Mouse (Mus musculus) T-helper 1 cell (primary cell): Measurements from ENCODE around the gene Spindoc.
"Not testable (repeated sequence)": the region's sequence is repeated elsewhere in the genome, so short reads cannot be mapped to it uniquely, and the experiment has no call there.

Source experiments
- in situ Hi-C: fragments of 300-600 bp; cut with MboI, MseI; formaldehyde crosslinking; loops from one replicate; pipeline ENCODE4 v1.15.1; 2025; ENCODE audit warnings: high pct_unique_total_duplicates

Spindoc gene

DNA sequence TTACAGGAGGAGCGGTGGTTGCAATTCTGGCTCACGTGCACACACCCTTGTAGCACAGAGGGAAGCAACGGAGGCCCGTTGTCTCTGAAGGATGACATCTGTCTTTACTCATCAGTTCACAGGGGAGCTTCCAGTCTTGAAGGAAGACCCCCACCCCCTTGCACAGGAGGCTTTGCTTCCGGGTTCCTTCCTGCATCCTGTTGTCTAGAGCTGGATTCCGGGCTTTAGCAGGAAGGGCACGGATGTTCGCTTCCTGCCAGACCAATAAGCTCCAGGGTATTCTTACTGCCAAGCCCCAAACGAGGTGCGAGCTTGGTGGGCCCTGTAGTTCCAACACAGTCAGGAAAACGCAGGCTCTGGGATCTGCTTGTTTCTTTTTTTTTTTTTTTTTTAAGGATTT is 17.8 kb upstream of the Spindoc start:
- in situ Hi-C loops = no loop called here

DNA sequence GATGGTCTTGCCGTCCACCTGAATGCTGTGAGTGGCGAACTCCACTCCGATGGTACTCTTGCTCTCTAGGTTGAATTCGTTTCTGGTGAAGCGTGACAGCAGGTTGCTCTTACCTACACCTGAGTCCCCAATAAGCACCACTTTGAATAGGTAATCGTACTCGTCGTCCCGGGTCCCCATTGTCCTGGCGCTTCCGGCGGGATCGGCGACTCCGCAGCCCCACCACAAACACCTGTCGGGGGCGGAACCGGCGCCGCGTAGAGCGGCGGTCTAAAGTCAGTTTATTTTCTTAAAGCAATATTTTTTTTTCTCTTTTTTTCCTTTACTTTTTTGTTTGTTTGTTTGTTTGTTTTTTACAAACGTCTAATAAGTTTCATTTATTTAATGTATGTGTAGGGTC is 16.1 kb upstream of the Spindoc start:
- in situ Hi-C loops = not testable (repeated sequence)

DNA sequence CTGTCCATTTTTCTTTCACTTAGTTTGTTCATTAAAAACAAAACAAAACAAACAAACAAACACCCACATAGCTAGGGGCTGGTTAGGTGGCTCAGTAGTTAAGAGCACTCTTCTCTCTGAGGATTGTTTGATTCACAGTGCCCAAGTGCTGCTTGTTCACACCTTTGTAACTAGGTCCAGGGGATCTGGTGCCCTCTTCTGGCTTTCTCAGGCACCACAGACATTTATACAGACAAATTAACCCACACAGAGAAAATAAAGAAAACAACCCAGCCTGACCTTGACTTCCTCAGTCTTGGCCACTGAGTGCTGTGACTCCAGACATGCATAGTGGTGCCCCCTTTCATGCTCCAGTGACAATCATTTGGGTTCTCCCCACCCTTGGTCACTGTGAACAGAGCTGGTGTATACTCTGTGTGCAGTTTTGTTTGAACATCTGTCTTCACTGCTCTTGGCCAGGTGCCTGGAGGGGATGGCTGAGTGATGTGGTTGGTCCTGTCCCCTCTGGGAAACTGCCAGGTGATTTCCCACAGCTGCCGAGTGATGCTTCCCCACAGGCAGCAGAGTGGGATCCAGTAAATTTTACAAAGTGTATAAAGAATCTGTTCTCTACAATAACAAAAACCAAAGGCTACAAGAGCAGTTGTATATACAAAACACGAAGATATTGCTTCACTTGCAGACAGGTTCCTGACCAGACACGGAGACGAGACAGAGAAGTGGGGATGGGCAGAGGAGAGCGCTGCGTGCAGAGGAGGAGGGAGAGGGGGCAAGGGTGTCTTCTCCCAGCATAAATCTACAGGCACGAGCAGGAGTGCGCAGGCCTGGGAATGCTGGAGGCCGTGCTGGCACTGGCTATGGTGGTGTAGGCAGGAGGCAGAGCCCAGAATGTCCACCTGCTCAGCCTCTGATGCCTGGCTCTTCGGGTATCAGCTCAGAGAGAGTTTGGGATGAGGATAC is 14.4 kb upstream of the Spindoc start:
- in situ Hi-C loops = not testable (repeated sequence)

GRCm38 (mm10) chr19:7388488-7388887 is 5.7 kb upstream of the Spindoc start:
- in situ Hi-C loops = no loop called here

- in situ Hi-C loops = no loop called here
Measured at GRCm38 (mm10) chr19:7386042-7386441, 3.2 kb upstream of the Spindoc start.

DNA sequence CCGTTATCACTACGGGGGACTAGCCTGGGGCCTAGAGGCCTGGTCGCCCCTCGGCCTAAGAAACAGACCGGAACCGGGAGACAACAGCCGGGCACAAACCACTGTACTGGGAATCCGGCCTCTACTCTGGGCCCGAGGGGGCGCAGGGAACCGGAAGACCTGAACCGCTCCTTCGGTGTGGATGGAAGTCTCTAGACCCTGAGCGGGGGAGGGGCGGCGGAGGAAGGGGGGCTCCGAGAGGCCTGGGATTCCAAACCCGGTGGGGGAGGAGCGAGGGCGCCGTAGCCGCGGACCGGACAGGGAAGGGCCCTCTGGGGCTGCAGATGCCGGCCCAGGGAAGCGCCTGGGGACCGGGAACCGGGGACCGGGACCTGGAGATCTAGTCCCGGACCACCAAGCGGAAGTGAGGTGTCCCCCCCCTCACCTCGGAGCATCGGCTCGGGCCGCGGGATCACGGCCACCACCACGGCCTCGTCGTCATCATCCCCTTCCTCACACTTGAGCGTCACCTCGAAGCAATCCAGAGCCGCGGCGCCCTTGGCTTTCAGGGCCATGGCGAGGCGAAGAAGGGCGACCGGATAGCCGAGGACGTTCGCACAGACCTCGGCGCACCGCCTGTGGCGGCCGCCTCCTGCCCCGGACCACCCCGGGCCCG is 419 bp downstream of the Spindoc start:
- in situ Hi-C loops = no loop called here

GRCm38 (mm10) chr19:7381906-7382247 is 917 bp downstream of the Spindoc start:
- in situ Hi-C loops = no loop called here

GRCm38 (mm10) chr19:7377639-7378038 is 5.2 kb downstream of the Spindoc start:
- in situ Hi-C loops = no loop called here

GRCm38 (mm10) chr19:7374491-7374890 is 8.3 kb downstream of the Spindoc start:
- in situ Hi-C loops = no loop called here

DNA sequence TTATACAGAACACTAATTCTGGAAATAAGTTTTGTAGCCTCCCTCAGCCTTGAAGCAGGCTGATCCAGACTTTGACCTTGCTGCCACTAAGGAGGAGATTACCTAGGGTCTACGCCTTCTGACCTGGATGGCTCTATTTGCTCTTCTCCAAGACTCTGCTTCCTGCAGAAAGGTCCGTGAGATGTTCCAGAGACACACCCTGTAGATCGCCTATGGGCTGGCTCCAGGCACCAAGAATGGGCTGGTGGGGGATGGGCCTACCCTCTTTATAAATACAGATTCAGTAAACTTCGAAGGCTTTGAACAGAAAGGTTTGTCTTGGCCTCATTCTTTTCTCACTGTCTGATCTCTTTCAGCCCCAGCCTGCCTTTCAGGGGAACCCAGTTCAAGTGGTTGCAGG is 13.3 kb downstream of the Spindoc start:
- in situ Hi-C loops = not testable (repeated sequence)

- in situ Hi-C loops = no loop called here
Measured at GRCm38 (mm10) chr19:7353636-7354035, 29.2 kb downstream of the Spindoc start.

GRCm38 (mm10) chr19:7352809-7353495 is 29.8 kb downstream of the Spindoc start:
- in situ Hi-C loops = no loop called here

- in situ Hi-C loops = no loop called here
Measured at GRCm38 (mm10) chr19:7349993-7350392, 32.8 kb downstream of the Spindoc start.

DNA sequence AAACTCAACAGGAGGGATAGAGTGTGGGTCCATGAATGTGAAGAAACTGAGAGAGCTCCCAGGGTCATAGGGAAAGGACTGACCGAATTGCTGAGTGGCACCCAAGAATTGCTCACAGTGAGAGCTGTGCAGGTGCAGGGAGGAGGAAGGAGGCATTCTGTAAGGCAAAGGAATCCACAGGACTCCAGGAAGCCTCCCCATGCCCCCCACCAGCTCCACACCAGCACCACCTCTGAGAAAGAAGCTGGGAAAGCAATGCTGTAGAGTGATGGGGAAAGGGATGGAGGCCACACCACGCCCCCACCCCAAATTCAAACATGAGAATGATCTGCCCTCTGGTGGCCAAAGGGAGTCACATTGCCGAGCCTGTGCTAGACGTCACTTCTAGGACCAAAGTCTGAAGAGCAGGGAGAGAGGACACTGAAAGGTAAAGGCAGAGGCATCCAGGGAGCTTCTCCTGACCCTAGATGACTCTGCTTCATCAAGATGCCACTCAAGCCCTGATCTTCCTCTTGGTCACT is 37.5 kb downstream of the Spindoc start:
- in situ Hi-C loops = no loop called here

DNA sequence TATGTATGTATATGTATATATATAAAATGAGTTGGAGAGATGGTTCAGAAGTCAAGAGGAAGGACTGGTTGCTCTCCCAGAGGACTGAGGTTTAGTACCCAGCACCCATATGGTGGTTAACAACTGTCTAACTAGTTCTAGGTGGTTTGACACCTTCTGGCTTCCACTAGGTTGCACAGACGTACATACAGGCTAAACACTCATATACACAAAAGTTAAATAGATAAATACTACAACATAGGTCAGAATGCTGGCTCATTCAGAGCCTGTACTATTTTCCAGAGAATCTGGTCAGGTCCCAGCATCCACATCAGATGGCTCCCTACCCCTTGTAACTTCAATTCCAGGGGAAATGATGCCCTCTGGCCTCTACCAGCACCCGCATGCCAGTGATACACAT is 40.1 kb downstream of the Spindoc start:
- in situ Hi-C loops = no loop called here

DNA sequence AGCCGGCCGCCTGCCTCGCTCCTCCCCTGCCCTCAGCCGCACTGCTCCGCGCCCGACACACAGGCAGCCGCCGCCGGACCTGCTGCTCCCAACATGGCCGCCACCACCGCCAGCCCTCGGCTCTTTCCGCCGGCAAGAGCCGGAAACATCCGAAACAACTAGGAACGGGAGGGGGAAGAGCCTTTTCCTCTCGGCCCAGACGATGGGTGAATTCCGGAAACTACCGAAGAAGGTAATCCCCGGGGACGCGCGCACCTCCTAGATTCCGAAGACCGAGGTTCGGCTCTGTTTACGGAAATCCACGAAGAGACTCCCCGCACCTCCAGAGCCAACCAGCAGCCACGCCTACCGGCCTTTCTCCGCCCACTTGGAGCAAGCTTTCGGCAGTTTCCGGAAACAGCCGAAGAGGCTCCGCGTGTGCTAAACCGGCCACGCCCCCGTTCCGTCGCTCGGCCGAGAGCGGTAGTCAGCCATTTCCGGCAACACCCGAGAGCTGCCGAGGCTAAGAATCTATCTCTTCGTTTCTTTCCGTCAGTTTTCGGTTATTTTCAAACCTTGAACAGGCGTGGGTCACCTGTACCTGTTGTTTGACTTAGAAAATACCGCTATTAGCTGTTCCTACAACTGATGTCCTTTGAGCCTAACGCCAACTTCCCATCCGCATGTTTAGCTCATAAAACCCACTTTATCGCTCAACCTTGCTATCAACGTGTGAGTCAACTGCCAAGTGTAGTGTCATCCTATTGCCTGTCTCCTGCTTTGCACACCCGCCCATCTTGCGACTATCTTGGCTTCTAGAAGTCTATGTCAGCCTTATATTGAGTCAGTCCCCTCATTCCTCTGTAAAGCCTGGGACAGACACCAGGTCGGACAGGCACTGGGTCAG is 41.0 kb downstream of the Spindoc start, which contains the start of gene Mark2:
Gene Mark2 (minus strand): TSS at position 349 of the 886 bp plus-strand sequence.
- in situ Hi-C loops = no loop called here

- in situ Hi-C loops = no loop called here
Measured at GRCm38 (mm10) chr19:7340780-7341475, 41.9 kb downstream of the Spindoc start.

GRCm38 (mm10) chr19:7340371-7340779 is 42.4 kb downstream of the Spindoc start:
- in situ Hi-C loops = no loop called here

DNA sequence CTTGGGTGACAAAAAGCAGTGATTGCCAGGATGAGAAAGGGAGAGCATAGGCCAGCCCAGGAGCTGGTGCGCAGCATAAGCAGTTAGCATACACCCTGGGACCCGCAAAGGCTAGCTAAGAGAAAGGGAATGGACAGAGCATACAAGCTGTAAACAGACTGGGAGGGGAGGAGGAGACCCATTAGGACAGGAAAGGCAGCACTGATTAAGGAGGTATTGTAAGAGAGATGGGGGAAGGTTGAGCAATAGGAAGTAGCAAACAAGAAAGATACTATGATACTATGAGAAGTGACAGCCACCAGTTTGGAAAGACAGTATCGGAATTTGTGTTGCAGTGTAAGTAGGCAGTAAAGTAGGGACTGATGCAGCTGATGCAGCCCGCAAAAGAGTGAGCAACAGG is 42.9 kb downstream of the Spindoc start:
- in situ Hi-C loops = no loop called here

GRCm38 (mm10) chr19:7339026-7339425 is 43.8 kb downstream of the Spindoc start:
- in situ Hi-C loops = no loop called here
